Mouse (Mus musculus): ENCODE results near the gene Ccdc97. TPM values are rescaled to one million over a fixed set of nuclear protein-coding genes. Genes with fewer than 3 reads are reported as not detected.
"Not testable (repeated sequence)": the region's sequence is repeated elsewhere in the genome, so short reads cannot be mapped to it uniquely, and the experiment has no call there.

Gene Ccdc97
- polyA plus RNA-seq, 1 experiment, result 69.2 TPM

GRCm38 (mm10) chr7:25727800-25728199 is 8.9 kb upstream of the Ccdc97 start:
- Histone ChIP-seq H3K4me3 (replicated peaks; ENCODE audit: extremely low read depth, low read depth, low read length) (no peak overlapping the region), H3K4me1 (ENCODE audit: control insufficient read depth, insufficient read depth, low read length) (no peaks in the 10 kb centered on the region; the same call in 1 of the 2 replicates)
- DNase-seq, result no peak
- WGBS, result 78% methylated on average over 5 of the region's 5 CpGs
- TF ChIP-seq POLR2A (IDR thresholded peaks at IDR 0.05; ENCODE audit: borderline replicate concordance, extremely low read depth, low read depth, low read length), result no peak
- no peak for TF ChIP-seq CTCF (IDR thresholded peaks at IDR 0.05; ENCODE audit: insufficient read depth, low read length)

GRCm38 (mm10) chr7:25725886-25726285 is 7.0 kb upstream of the Ccdc97 start:
- no peak for DNase-seq
- WGBS, result 77% methylated on average over 19 of the region's 19 CpGs
- no peak for TF ChIP-seq POLR2A (IDR thresholded peaks at IDR 0.05; ENCODE audit: borderline replicate concordance, extremely low read depth, low read depth, low read length)
- no peak for TF ChIP-seq CTCF (IDR thresholded peaks at IDR 0.05; ENCODE audit: insufficient read depth, low read length)
- no peaks in the 10 kb centered on the region; the same call in 1 of the 2 replicates for H3K4me1 ChIP-seq (ENCODE audit: control insufficient read depth, insufficient read depth, low read length)
- no peak overlapping the region for H3K4me3 ChIP-seq (replicated peaks; ENCODE audit: extremely low read depth, low read depth, low read length)

GRCm38 (mm10) chr7:25721776-25722175 is 2.9 kb upstream of the Ccdc97 start:
- not testable (repeated sequence) for H3K4me3 ChIP-seq (replicated peaks; ENCODE audit: extremely low read depth, low read depth, low read length); DNase-seq; H3K4me1 ChIP-seq (ENCODE audit: control insufficient read depth, insufficient read depth, low read length)

GRCm38 (mm10) chr7:25720760-25721159 is 1.9 kb upstream of the Ccdc97 start:
- whole genome bisulfite sequencing, result 82% methylated on average over 5 of the region's 5 CpGs

GRCm38 (mm10) chr7:25719761-25720610 is 1.1 kb upstream of the Ccdc97 start:
- WGBS, result 52% methylated on average over 10 of the region's 10 CpGs
- H3K4me1 ChIP-seq (ENCODE audit: control insufficient read depth, insufficient read depth, low read length), result peaks cover 9% of the 10 kb centered on the region
- peak; percentile 82 for DNase-seq
- no peak overlapping the region for H3K4me3 ChIP-seq (replicated peaks; ENCODE audit: extremely low read depth, low read depth, low read length)
- TF ChIP-seq POLR2A (IDR thresholded peaks at IDR 0.05; ENCODE audit: borderline replicate concordance, extremely low read depth, low read depth, low read length) (no peak), CTCF (IDR thresholded peaks at IDR 0.05; ENCODE audit: insufficient read depth, low read length) (peak; percentile 99)

More at GRCm38 (mm10) chr7:25720760-25721159, 1.9 kb upstream of the Ccdc97 start:
- Histone ChIP-seq H3K4me1 (ENCODE audit: control insufficient read depth, insufficient read depth, low read length) (peaks cover 9% of the 10 kb centered on the region), H3K4me3 (replicated peaks; ENCODE audit: extremely low read depth, low read depth, low read length) (no peak overlapping the region)
- TF ChIP-seq CTCF (IDR thresholded peaks at IDR 0.05; ENCODE audit: insufficient read depth, low read length), result no peak
- no peak for TF ChIP-seq POLR2A (IDR thresholded peaks at IDR 0.05; ENCODE audit: borderline replicate concordance, extremely low read depth, low read depth, low read length)
- no peak for DNase-seq

- no peak overlapping the region for H3K4me3 ChIP-seq (replicated peaks; ENCODE audit: extremely low read depth, low read depth, low read length)
- peaks cover 9% of the 10 kb centered on the region for H3K4me1 ChIP-seq (ENCODE audit: control insufficient read depth, insufficient read depth, low read length)
- TF ChIP-seq CTCF (IDR thresholded peaks at IDR 0.05; ENCODE audit: insufficient read depth, low read length) (no peak), POLR2A (IDR thresholded peaks at IDR 0.05; ENCODE audit: borderline replicate concordance, extremely low read depth, low read depth, low read length) (no peak)
- WGBS, result 93% methylated on average over 3 of the region's 3 CpGs
- DNase-seq, result no peak
These were observed 1.4 kb downstream of the Ccdc97 start for GRCm38 (mm10) chr7:25717478-25717877.

- Histone ChIP-seq H3K4me3 (replicated peaks; ENCODE audit: extremely low read depth, low read depth, low read length) (no peak overlapping the region), H3K4me1 (ENCODE audit: control insufficient read depth, insufficient read depth, low read length) (peaks cover 10% of the 10 kb centered on the region)
- TF ChIP-seq CTCF (IDR thresholded peaks at IDR 0.05; ENCODE audit: insufficient read depth, low read length), result no peak
- no peak for TF ChIP-seq POLR2A (IDR thresholded peaks at IDR 0.05; ENCODE audit: borderline replicate concordance, extremely low read depth, low read depth, low read length)
- 95% methylated on average over 22 of the region's 22 CpGs for WGBS
- DNase-seq, result no peak
These were observed 3.1 kb downstream of the Ccdc97 start for GRCm38 (mm10) chr7:25715731-25716271.

GRCm38 (mm10) chr7:25714581-25714980 is 4.3 kb downstream of the Ccdc97 start:
- H3K4me3 ChIP-seq (replicated peaks; ENCODE audit: extremely low read depth, low read depth, low read length), result no peak overlapping the region
- DNase-seq, result no peak

GRCm38 (mm10) chr7:25712801-25713200 is 6.1 kb downstream of the Ccdc97 start:
- H3K4me3 ChIP-seq (replicated peaks; ENCODE audit: extremely low read depth, low read depth, low read length), result no peak overlapping the region
- no peak for TF ChIP-seq CTCF (IDR thresholded peaks at IDR 0.05; ENCODE audit: insufficient read depth, low read length)
- TF ChIP-seq POLR2A (IDR thresholded peaks at IDR 0.05; ENCODE audit: borderline replicate concordance, extremely low read depth, low read depth, low read length), result no peak
- DNase-seq, result no peak
- H3K4me1 ChIP-seq (ENCODE audit: control insufficient read depth, insufficient read depth, low read length), result peaks cover 15% of the 10 kb centered on the region
- 87% methylated on average over 9 of the region's 9 CpGs for WGBS

More at GRCm38 (mm10) chr7:25714581-25714980, 4.3 kb downstream of the Ccdc97 start:
- WGBS, result 93% methylated on average over 8 of the region's 8 CpGs
- peaks cover 20% of the 10 kb centered on the region for H3K4me1 ChIP-seq (ENCODE audit: control insufficient read depth, insufficient read depth, low read length)
- TF ChIP-seq POLR2A (IDR thresholded peaks at IDR 0.05; ENCODE audit: borderline replicate concordance, extremely low read depth, low read depth, low read length) (no peak), CTCF (IDR thresholded peaks at IDR 0.05; ENCODE audit: insufficient read depth, low read length) (no peak)

GRCm38 (mm10) chr7:25711731-25712197 is 7.1 kb downstream of the Ccdc97 start:
- TF ChIP-seq POLR2A (IDR thresholded peaks at IDR 0.05; ENCODE audit: borderline replicate concordance, extremely low read depth, low read depth, low read length), result no peak
- WGBS, result 43% methylated on average over 7 of the region's 7 CpGs
- Histone ChIP-seq H3K4me1 (ENCODE audit: control insufficient read depth, insufficient read depth, low read length) (peaks cover 22% of the 10 kb centered on the region), H3K4me3 (replicated peaks; ENCODE audit: extremely low read depth, low read depth, low read length) (no peak overlapping the region)
- no peak for DNase-seq
